22 mouse cellular contexts compared by ENCODE assay signal in the genomic region with DNA sequence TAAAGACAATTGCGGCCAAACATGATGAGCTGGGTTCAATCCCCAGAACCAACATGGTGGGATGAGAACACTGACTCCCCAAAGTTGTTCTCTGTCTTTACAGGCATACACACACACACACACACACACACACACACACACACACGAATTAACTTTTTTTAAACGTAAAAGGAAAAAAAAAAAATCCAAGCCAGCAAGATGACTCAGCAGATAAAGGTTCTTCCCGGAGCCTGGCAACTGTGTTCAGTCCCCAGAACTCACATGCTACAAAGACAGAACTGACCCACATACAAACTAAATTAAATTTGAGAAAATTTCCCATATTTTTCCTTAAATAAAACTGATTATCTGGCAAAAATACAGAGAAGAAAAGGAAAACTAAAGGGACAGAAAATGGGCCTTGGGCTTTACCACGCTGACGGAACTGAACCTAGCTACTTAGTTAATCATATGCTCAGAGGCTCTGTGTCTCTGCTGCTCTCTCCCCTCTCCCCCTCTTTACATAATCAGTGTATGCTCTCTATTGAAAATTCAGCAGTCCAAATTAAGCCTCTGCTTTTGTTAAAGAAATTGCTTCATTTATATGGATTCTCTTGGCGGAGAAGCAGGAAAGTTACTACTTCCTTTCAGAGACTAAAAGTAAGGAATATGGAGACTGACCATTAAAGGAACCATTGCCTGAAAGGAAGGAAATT. TPM values are rescaled to one million over a fixed set of nuclear protein-coding genes. Genes with fewer than 3 reads are reported as not detected.
DNase-seq lines count a peak whose midpoint lies in the region; ATAC-seq and TF ChIP-seq lines count a peak whose summit lies in the region.
"Had no signal": no experiment of that assay in that cellular context is flagged by ENCODE, and none has a peak within 500 bp of the region (broad histone marks: within the 10 kb centered on the region; RNA-seq: fewer than 3 reads in every experiment).

No protein-coding gene starts in this region.

- H3K27ac ChIP-seq in liver, embryonic 16.5 days (ENCODE audit: low read length) = peak overlapping the region; percentile 45; the same call in 1 of the 2 replicates
- H3K27ac ChIP-seq in liver, embryonic 11.5 days (ENCODE audit: low read depth, low read length) = no peak overlapping the region
- no peak overlapping the region for H3K27ac ChIP-seq in layer of hippocampus, adult 2 months
- H3K27ac ChIP-seq: embryonic facial prominence, embryonic 15.5 days; heart, embryonic 10.5 days; limb, embryonic 10.5 days; neural tube, embryonic 12.5 days had no signal

- no peak for ATAC-seq in liver, embryonic 16.5 days (ENCODE audit: low read depth)
- ATAC-seq in liver, embryonic 11.5 days (replicated peaks; ENCODE audit: low FRiP score) = no peak
- ATAC-seq: hindbrain, embryonic 16.5 days; midbrain, embryonic 16.5 days had no signal

- no peak overlapping the region for H3K4me3 ChIP-seq in liver, embryonic 16.5 days (ENCODE audit: low read depth, low read length)
- H3K4me3 ChIP-seq in liver, embryonic 11.5 days (ENCODE audit: low read depth, low read length) = no peak overlapping the region
- no peak overlapping the region for H3K4me3 ChIP-seq in myocyte
- H3K4me3 ChIP-seq in layer of hippocampus, adult 2 months = no peak overlapping the region
- H3K4me3 ChIP-seq: embryonic facial prominence, embryonic 15.5 days; heart, embryonic 10.5 days; limb, embryonic 10.5 days; neural tube, embryonic 12.5 days had no signal

- H3K4me2 ChIP-seq in liver, embryonic 16.5 days (ENCODE audit: low read depth, low read length) = no peak overlapping the region; the same call in 1 of the 2 replicates
- H3K4me2 ChIP-seq in liver, embryonic 11.5 days = no peak overlapping the region
- H3K4me2 ChIP-seq in myocyte (ENCODE audit: low read depth) = peak overlapping the region; percentile 13
- H3K4me2 ChIP-seq: embryonic facial prominence, embryonic 15.5 days; neural tube, embryonic 12.5 days had no signal

- no peaks in the 10 kb centered on the region for H3K79me2 ChIP-seq in myocyte (ENCODE audit: control insufficient read depth, insufficient read depth)

- no peaks in the 10 kb centered on the region for H3K27me3 ChIP-seq in liver, embryonic 16.5 days (ENCODE audit: control insufficient read depth, insufficient read depth, low read depth, low read length)
- H3K27me3 ChIP-seq in liver, embryonic 11.5 days (replicated peaks; ENCODE audit: control insufficient read depth, insufficient read depth, low read length) = no peaks in the 10 kb centered on the region
- no peaks in the 10 kb centered on the region for H3K27me3 ChIP-seq in myocyte (ENCODE audit: control insufficient read depth, insufficient read depth, insufficient read length)
- H3K27me3 ChIP-seq: embryonic facial prominence, embryonic 15.5 days; neural tube, embryonic 12.5 days had no signal

- no peak for TF ChIP-seq CTCF in layer of hippocampus, adult 2 months (conservative IDR thresholded peaks at IDR 0.05)

- WGBS in liver, embryonic 16.5 days (ENCODE audit: insufficient replicate concordance) = 45% methylated on average over 7 of the region's 7 CpGs
- 68% methylated on average over 7 of the region's 7 CpGs for WGBS in liver, embryonic 11.5 days

- no peak overlapping the region for H3K9ac ChIP-seq in liver, embryonic 16.5 days (ENCODE audit: low read depth, low read length)
- no peak overlapping the region for H3K9ac ChIP-seq in liver, embryonic 11.5 days (ENCODE audit: low read depth, low read length)
- H3K9ac ChIP-seq: embryonic facial prominence, embryonic 15.5 days; neural tube, embryonic 12.5 days had no signal

- H3K9me3 ChIP-seq in liver, embryonic 16.5 days (replicated peaks; ENCODE audit: control insufficient read depth, low read length) = no peaks in the 10 kb centered on the region
- H3K9me3 ChIP-seq in liver, embryonic 11.5 days (ENCODE audit: control insufficient read depth, low read length) = no peaks in the 10 kb centered on the region
- H3K9me3 ChIP-seq: embryonic facial prominence, embryonic 15.5 days; G1E; heart, embryonic 10.5 days; limb, embryonic 10.5 days; neural tube, embryonic 12.5 days had no signal

- H3K4me1 ChIP-seq in liver, embryonic 16.5 days (ENCODE audit: control insufficient read depth, low read depth, low read length) = no peaks in the 10 kb centered on the region
- no peaks in the 10 kb centered on the region for H3K4me1 ChIP-seq in liver, embryonic 11.5 days (replicated peaks; ENCODE audit: control insufficient read depth, insufficient read depth, low read length)
- H3K4me1 ChIP-seq: embryonic facial prominence, embryonic 15.5 days; heart, embryonic 10.5 days; limb, embryonic 10.5 days; neural tube, embryonic 12.5 days had no signal

- no peak overlapping the region for H3ac ChIP-seq in myocyte (ENCODE audit: control insufficient read depth, insufficient read length)

- peak; percentile 11 for DNase-seq in adrenal gland, postnatal 14 days
- DNase-seq in adrenal gland, adult 8-10 months = no peak
- DNase-seq in liver, embryonic 11.5 days (ENCODE audit: low spot score) = no peak
- DNase-seq in adipocyte (ENCODE audit: low spot score) = peak; percentile 18
- DNase-seq in embryo, embryonic 10.5 days (ENCODE audit: low spot score) = no peak
- no peak for DNase-seq in layer of hippocampus, adult 2 months (ENCODE audit: low spot score in 2 of 2)
- DNase-seq: cerebellum, adult 8-10 months; heart, postnatal 14 days; kidney, adult 11 months; right cerebral cortex, postnatal 4 days had no signal

- no peaks in the 10 kb centered on the region for H3K36me3 ChIP-seq in liver, embryonic 16.5 days (ENCODE audit: control insufficient read depth, insufficient read depth)
- no peaks in the 10 kb centered on the region for H3K36me3 ChIP-seq in liver, embryonic 11.5 days (ENCODE audit: control insufficient read depth, insufficient read depth, low read length)
- no peaks in the 10 kb centered on the region for H3K36me3 ChIP-seq in myocyte (ENCODE audit: control insufficient read depth, insufficient read depth)
- H3K36me3 ChIP-seq: embryonic facial prominence, embryonic 15.5 days; G1E; heart, embryonic 10.5 days; limb, embryonic 10.5 days; neural tube, embryonic 12.5 days had no signal

- no peak for TF ChIP-seq POLR2A in myocyte (IDR thresholded peaks at IDR 0.05; ENCODE audit: insufficient read length, low read depth)

TF ChIP-seq in myocyte, 11 proteins besides CTCF, POLR2A, EP300 and RAD21:
- no peak for TF ChIP-seq SRF (IDR thresholded peaks at IDR 0.05; ENCODE audit: control insufficient read depth, insufficient read length, low read depth)

RNA-seq across cellular contexts. Expression of a gene that starts 10.0 kb away (rescaled TPM):
- total RNA-seq in adrenal gland, postnatal 14 days (2021) = 1.8 and 5.2 TPM in 2 replicates
- total RNA-seq in adrenal gland, adult 8-10 months (2022) = 1 to 10 TPM; 1.3 to 2.3 (median 1.8) TPM
- 13.0 and 14.0 TPM in 2 replicates for polyA plus RNA-seq in liver, embryonic 16.5 days (2015; fragmentation: Nextera tagmentation; extraction: Ambion mirVana)
- polyA plus RNA-seq in liver, embryonic 11.5 days (2014; fragmentation: Nextera tagmentation; extraction: Ambion mirVana) = 10.3 and 12.3 TPM in 2 replicates
- 4.3 TPM for polyA plus RNA-seq in myocyte (2012; fragmentation: generic; extraction: Trizol)
- 1 to 10 TPM; 1.6 to 2.2 TPM for total RNA-seq in layer of hippocampus, adult 2 months (2021)

RNA-seq across cellular contexts. Expression of a gene that starts 16.5 kb away (rescaled TPM):
- not detected in 2 replicates for total RNA-seq in adrenal gland, postnatal 14 days (2021)
- not detected for total RNA-seq in adrenal gland, adult 8-10 months (2022)
- polyA plus RNA-seq in liver, embryonic 16.5 days (2015; fragmentation: Nextera tagmentation; extraction: Ambion mirVana) = not detected in 2 replicates
- polyA plus RNA-seq in liver, embryonic 11.5 days (2014; fragmentation: Nextera tagmentation; extraction: Ambion mirVana) = not detected in 2 replicates
- polyA plus RNA-seq in myocyte (2012; fragmentation: generic; extraction: Trizol) = not detected
- total RNA-seq in layer of hippocampus, adult 2 months (2021) = not detected
- total RNA-seq: G1E; gastrocnemius, postnatal 25 days; heart, postnatal 14 days; left cerebral cortex, adult 18-20 months had no signal
- polyA plus RNA-seq: embryonic facial prominence, embryonic 15.5 days; G1E; heart, embryonic 10.5 days; limb, embryonic 10.5 days; neural tube, embryonic 12.5 days; thymus, postnatal 0 days had no signal

RNA-seq across cellular contexts. Expression of a gene that starts 20.7 kb away (rescaled TPM):
- total RNA-seq in adrenal gland, postnatal 14 days (2021) = 9.0 and 10.6 TPM in 2 replicates
- total RNA-seq in adrenal gland, adult 8-10 months (2022) = 10 to 100 TPM; 13.2 to 27.1 (median 21.2) TPM
- polyA plus RNA-seq in liver, embryonic 16.5 days (2015; fragmentation: Nextera tagmentation; extraction: Ambion mirVana) = 4.3 and 4.6 TPM in 2 replicates
- 20.3 and 22.9 TPM in 2 replicates for polyA plus RNA-seq in liver, embryonic 11.5 days (2014; fragmentation: Nextera tagmentation; extraction: Ambion mirVana)
- 7.8 TPM for polyA plus RNA-seq in myocyte (2012; fragmentation: generic; extraction: Trizol)
- 10 to 100 TPM; 35.6 to 37.9 TPM for total RNA-seq in layer of hippocampus, adult 2 months (2021)

Comparison
In these comparisons a context has a peak if more than half of its experiments do, and no peak if none do; other contexts are left out.
1. DNase-seq: peak in adrenal gland, postnatal 14 days (single experiment) and adipocyte (single experiment); none in adrenal gland, adult 8-10 months (single experiment), liver, embryonic 11.5 days (single experiment), embryo, embryonic 10.5 days (single experiment) and layer of hippocampus, adult 2 months (0 of 2).